Mouse (Mus musculus): Measurements from ENCODE around the gene H2afb3. TPM values are rescaled to one million over a fixed set of nuclear protein-coding genes. Genes with fewer than 3 reads are reported as not detected.
"Not testable (repeated sequence)": the region's sequence is repeated elsewhere in the genome, so short reads cannot be mapped to it uniquely, and the experiment has no call there.

H2afb3 gene
- polyA plus RNA-seq (2012; rRNA removed), result not detected in 2 replicates

- H3K4me3 ChIP-seq (ENCODE audit: insufficient read depth, low read length); H3K27ac ChIP-seq (ENCODE audit: insufficient read depth, low read length); H3K4me1 ChIP-seq (ENCODE audit: control insufficient read depth, insufficient read depth, low read length): not testable (repeated sequence)
These were observed at the start of gene H2afb3 for GRCm38 (mm10) chrX:120312995-120313394. H2afb3 (minus strand) TSS chrX:120313095.

GRCm38 (mm10) chrX:120301469-120302175 is 11.3 kb downstream of the H2afb3 start:
- H3K4me3 ChIP-seq (ENCODE audit: insufficient read depth, low read length), result no peak overlapping the region
- H3K4me1 ChIP-seq (ENCODE audit: control insufficient read depth, insufficient read depth, low read length), result no peaks in the 10 kb centered on the region
- TF ChIP-seq POLR2A (IDR thresholded peaks at IDR 0.05; ENCODE audit: extremely low read depth, insufficient read depth, low read length) (no peak), CTCF (IDR thresholded peaks at IDR 0.05; ENCODE audit: extremely low read depth, insufficient read depth, low read length) (no peak)
- H3K27ac ChIP-seq (ENCODE audit: insufficient read depth, low read length), result no peak overlapping the region

GRCm38 (mm10) chrX:120292832-120293750 is 19.8 kb downstream of the H2afb3 start:
- TF ChIP-seq CTCF (IDR thresholded peaks at IDR 0.05; ENCODE audit: extremely low read depth, insufficient read depth, low read length) (no peak), POLR2A (IDR thresholded peaks at IDR 0.05; ENCODE audit: extremely low read depth, insufficient read depth, low read length) (0 out of 2 replicates have a peak, but pooled peaks have one; percentile 16)
- Histone ChIP-seq H3K4me1 (ENCODE audit: control insufficient read depth, insufficient read depth, low read length) (no peaks in the 10 kb centered on the region), H3K4me3 (ENCODE audit: insufficient read depth, low read length) (peak overlapping the region; percentile 93), H3K27ac (ENCODE audit: insufficient read depth, low read length) (peak overlapping the region; percentile 94)

- Histone ChIP-seq H3K4me3 (ENCODE audit: insufficient read depth, low read length) (peak overlapping the region; percentile 93), H3K4me1 (ENCODE audit: control insufficient read depth, insufficient read depth, low read length) (no peaks in the 10 kb centered on the region), H3K27ac (ENCODE audit: insufficient read depth, low read length) (no peak overlapping the region)
- TF ChIP-seq CTCF (IDR thresholded peaks at IDR 0.05; ENCODE audit: extremely low read depth, insufficient read depth, low read length) (no peak), POLR2A (IDR thresholded peaks at IDR 0.05; ENCODE audit: extremely low read depth, insufficient read depth, low read length) (no peak)
These were observed 21.2 kb downstream of the H2afb3 start for GRCm38 (mm10) chrX:120291696-120292095.

- Histone ChIP-seq H3K4me1 (ENCODE audit: control insufficient read depth, insufficient read depth, low read length) (no peaks in the 10 kb centered on the region), H3K4me3 (ENCODE audit: insufficient read depth, low read length) (peak overlapping the region; percentile 70), H3K27ac (ENCODE audit: insufficient read depth, low read length) (no peak overlapping the region)
- TF ChIP-seq POLR2A (IDR thresholded peaks at IDR 0.05; ENCODE audit: extremely low read depth, insufficient read depth, low read length) (no peak), CTCF (IDR thresholded peaks at IDR 0.05; ENCODE audit: extremely low read depth, insufficient read depth, low read length) (no peak)
These were observed 22.0 kb downstream of the H2afb3 start for GRCm38 (mm10) chrX:120290900-120291280.

- Histone ChIP-seq H3K27ac (ENCODE audit: insufficient read depth, low read length) (no peak within 1 kb of the TSS), H3K4me1 (ENCODE audit: control insufficient read depth, insufficient read depth, low read length) (no peaks in the 10 kb centered on the region), H3K4me3 (ENCODE audit: insufficient read depth, low read length) (peak within 1 kb of the TSS; percentile 70)
- peak; percentile 70 for TF ChIP-seq POLR2A (IDR thresholded peaks at IDR 0.05; ENCODE audit: extremely low read depth, insufficient read depth, low read length)
- no peak for TF ChIP-seq CTCF (IDR thresholded peaks at IDR 0.05; ENCODE audit: extremely low read depth, insufficient read depth, low read length)
These were observed 22.6 kb downstream of the H2afb3 start, which contains the start of gene Pcdh11x for GRCm38 (mm10) chrX:120290011-120290899. Pcdh11x (plus strand) TSS chrX:120290259.

- Histone ChIP-seq H3K27ac (ENCODE audit: insufficient read depth, low read length) (no peak overlapping the region), H3K4me1 (ENCODE audit: control insufficient read depth, insufficient read depth, low read length) (no peaks in the 10 kb centered on the region), H3K4me3 (ENCODE audit: insufficient read depth, low read length) (no peak overlapping the region)
- TF ChIP-seq CTCF (IDR thresholded peaks at IDR 0.05; ENCODE audit: extremely low read depth, insufficient read depth, low read length), result no peak
- TF ChIP-seq POLR2A (IDR thresholded peaks at IDR 0.05; ENCODE audit: extremely low read depth, insufficient read depth, low read length), result no peak
These were observed 25.4 kb downstream of the H2afb3 start for GRCm38 (mm10) chrX:120287502-120287901.

GRCm38 (mm10) chrX:120285522-120285921 is 27.4 kb downstream of the H2afb3 start:
- Histone ChIP-seq H3K27ac (ENCODE audit: insufficient read depth, low read length) (no peak overlapping the region), H3K4me3 (ENCODE audit: insufficient read depth, low read length) (no peak overlapping the region), H3K4me1 (ENCODE audit: control insufficient read depth, insufficient read depth, low read length) (no peaks in the 10 kb centered on the region)
- TF ChIP-seq POLR2A (IDR thresholded peaks at IDR 0.05; ENCODE audit: extremely low read depth, insufficient read depth, low read length) (no peak), CTCF (IDR thresholded peaks at IDR 0.05; ENCODE audit: extremely low read depth, insufficient read depth, low read length) (no peak)

Other genes with a start within 250 kb of the H2afb3 start
- 5.5 and 6.2 TPM in 2 replicates for gene Pcdh11x, start 22.8 kb downstream of the H2afb3 start, polyA plus RNA-seq (2012; rRNA removed)

All from cortical plate, adult 2 months (tissue).